Mouse (Mus musculus): ENCODE results near the gene Mmd.

Gene Mmd

DNA sequence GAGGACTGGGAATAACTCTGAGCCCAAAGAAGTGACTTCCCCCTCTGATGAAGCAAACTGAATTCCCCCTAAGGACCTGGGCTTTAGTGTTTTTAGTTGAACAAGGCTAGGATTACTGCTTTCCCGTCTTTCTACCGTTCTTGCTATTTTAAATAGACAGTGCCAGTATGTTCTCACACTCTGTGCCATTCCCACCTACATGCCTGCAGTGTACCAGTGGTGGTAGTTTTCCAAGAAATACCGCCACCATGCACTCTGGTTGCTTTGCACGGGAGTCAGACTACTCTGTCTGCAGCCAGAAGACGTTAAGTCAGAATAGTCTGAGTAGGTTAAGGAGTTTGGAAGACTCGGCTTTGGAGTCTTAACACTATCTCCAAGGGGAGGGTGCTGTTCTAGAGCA is 34.3 kb downstream of the Mmd start:
- no peak for DNase-seq (ENCODE audit: low read depth, low spot score)

DNA sequence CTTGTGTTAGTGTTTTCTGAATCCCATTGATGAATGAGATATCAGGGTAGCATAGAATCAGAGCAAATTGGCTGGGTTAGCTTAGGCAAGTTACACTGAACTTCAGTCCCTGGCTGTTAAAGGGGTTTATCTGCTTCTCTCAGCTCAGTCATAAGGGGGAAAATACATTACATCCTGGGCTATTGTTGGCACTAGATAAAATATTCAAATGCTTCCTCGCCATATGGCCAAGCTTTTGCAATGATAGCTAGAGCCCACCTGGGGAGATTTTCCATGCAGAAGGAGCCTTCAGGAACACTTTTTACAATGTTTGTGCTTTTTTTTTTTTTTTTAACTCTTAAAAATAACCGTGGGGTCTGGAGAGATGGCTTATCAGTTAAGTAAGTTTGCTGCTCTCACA is 34.8 kb downstream of the Mmd start:
- DNase-seq (ENCODE audit: low read depth, low spot score), result no peak

DNA sequence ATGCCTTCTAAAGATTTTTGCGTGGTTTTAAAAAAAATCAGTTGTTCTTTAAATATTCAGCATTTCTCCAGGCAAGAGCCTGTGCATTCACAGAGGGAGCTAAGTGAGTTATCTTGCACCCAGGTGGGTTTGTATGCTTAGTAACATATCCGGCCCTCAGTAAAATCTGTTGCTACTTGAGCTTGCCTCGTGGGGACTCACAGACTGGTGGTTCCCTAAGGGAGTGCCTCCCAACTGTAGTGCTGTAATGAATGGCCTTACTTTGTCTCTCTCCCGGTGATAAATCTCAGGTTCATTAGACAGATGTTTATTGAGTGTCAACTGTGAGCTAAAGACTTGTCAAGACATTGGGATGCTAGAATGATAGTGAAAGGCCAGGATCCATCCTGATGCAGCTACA is 35.4 kb downstream of the Mmd start:
- DNase-seq (ENCODE audit: low read depth, low spot score), result no peak

DNA sequence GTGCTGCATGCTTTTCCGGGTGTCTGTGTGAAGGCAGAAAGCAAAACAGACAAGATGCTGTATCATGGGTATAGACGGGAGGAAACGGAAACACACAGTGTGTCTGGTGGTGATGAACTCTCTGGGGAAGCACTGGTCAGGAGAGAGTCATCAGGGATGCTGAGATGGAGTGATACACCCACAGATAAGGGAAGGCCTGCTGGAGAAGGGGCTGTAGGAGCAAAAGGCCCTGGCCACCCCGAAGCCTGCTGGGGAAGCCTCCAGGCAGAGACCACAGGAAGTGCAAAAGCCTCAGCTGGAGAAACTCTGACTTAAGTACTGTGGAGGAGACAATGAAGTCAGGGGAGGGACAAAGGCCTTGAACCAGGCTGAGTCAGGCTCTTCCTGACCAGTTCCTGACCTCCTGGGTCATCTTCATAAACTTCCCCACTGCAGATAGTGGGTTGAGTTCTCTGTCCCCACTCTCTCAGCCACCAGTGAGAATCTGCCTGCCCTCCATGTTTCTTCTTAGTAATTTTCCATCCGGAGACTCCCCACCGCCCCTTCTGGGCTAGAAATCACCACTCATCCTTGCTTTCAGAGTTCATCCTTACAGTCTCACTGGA is 37.4 kb downstream of the Mmd start:
- DNase-seq (ENCODE audit: low read depth, low spot score), result no peak

DNA sequence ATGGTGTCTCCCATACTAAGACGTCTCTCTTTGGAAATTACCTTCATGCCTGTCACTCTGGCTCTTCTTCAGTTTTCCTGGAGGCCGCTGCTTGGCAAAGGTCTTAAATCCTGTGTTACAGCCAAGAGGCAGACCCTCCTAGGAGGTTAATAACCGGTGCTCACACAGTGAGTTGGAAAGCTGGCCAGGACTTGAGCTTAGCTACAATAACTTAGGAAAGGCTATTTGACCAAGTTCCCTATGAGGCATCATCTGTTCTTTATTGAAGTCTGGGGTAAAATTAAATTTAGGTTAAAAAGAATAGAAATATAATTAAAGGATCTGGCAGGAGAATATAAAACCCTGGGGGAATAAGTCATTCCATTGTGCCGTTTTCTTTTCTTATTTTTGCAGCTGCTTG is 41.9 kb downstream of the Mmd start:
- no peak for DNase-seq (ENCODE audit: low read depth, low spot score)

DNA sequence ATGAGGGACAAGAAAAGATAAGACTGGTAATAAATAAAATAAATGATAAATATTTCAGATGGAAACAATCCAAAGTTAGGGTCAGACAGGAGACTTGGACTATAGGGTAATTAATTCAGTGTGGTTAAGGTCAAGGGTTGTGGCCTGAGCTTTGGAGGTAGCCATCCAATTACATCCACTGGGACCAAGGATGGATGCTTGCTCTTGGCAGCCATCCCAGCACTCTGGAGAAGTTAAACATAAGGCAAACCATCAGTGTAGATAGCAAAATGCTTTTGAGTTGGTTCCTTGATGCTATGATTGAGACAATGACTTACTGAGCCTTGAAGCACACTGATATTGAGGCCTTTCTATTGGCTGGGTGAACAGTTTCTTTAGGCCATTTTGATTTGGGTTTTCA is 43.5 kb downstream of the Mmd start:
- no peak for DNase-seq (ENCODE audit: low read depth, low spot score)

DNA sequence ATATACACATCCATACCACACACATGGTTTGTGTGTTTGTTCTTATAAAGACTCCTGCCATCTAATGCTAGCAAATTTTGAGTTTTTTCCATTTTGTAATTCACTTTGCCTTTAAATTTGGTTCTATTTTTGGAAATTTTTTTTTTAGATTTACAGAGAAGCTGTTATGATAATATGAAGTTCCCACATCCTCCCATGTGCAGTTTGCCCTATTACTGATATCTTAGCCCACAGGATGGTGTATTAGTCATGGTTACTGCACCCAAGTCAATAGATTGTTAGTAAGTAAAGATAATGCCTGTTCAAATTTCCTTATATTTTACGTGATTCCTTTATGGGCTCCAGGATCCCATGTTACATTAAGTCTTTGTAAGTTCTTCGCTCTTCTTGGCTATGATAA is 45.4 kb downstream of the Mmd start:
- no peak for DNase-seq (ENCODE audit: low read depth, low spot score)

DNA sequence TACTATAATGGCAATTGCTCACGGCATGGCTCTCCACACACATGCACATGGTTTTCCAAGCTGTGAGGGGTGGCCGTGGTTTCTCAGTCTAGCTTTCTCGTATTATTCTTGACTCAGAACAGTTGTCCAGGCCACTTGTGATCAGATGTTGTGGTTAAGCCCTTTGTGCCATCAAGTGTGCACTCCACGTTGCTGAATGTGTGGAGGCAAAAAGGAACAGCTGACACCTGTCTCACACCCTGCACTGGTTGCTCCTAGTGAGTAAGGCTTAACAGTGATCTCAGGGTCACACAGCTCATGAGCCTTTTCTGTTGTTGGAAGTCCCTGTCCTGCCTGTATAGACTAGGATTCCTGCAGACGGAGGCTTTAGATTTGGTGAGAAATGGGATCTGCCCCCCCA is 56.8 kb downstream of the Mmd start:
- no peak for DNase-seq (ENCODE audit: low read depth, low spot score)

DNA sequence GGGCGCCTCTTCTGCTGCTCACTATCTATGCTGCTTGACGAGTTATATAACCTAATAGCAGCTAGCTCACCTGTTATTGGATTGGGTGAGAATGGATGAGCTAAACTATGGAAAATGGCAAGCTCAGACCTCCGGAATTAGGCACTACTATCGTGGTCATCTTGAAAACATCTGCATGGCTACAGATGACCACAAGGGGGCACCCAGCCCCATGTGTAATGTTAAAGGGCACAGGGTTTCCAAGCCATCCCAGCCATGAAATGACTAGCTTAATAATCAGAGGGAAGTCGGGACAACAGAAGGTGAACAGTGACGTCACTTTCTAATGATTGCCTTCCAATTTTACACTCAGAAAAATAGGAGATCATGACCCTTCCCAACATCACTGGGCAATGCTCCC is 57.7 kb downstream of the Mmd start:
- DNase-seq (ENCODE audit: low read depth, low spot score), result no peak

DNA sequence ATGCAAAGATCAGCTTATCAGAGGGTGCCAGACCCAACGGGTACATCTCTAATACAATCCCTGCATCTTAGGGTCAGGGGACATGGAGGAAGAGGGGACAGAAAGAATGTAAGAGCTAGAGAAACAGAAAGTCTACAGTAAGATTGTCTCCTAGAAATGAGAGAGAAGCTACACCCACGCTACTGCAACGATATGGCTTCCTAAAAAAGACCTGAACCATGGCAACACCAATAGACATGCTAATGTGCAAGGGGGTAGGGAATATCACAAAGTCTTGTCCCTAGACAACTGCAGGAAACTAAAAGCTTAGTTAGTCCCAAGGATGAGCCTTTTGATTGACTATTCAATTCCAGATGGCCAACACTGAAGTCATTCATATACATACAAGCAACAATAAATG is 65.3 kb downstream of the Mmd start:
- no peak for DNase-seq (ENCODE audit: low read depth, low spot score)

DNA sequence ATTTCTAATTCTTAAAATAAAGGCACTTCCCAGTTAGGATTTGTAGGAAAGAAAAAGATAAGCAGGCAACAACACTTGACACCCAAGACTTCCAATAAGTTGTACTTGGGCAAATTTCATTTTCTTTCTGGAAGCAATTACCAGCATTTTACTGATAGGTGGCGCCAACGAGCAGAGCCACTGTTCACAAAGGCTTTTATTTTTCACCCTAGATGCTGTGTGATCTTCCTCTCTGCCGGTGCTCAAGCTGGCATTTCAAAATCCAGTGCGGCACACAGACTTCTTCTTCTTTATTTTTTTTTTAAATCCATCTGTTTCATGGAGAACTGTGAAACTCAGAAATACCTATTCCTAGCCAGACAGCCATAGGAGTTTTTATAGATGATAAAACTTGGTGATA is 68.2 kb downstream of the Mmd start:
- DNase-seq (ENCODE audit: low read depth, low spot score), result peak; percentile 40

DNA sequence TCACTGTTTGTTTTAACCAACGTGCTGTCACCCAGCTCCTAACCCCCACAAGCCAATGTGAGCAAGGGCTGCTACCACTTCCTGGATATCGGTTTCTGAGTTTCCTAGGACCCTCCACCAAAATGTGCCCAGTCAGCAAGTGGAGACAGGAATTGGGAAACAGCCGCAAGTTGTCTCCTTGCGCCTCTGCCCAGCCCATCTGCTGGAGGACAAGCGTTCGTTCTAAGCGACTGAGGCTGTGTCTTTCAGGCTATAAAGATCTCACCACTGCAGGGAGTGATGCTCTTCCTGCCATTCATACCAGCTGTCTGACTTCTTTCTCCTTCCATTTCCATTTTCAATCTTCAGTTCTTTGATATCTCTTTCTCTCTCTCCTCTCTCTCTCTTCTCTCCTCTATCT is 71.7 kb downstream of the Mmd start:
- no peak for DNase-seq (ENCODE audit: low read depth, low spot score)

DNA sequence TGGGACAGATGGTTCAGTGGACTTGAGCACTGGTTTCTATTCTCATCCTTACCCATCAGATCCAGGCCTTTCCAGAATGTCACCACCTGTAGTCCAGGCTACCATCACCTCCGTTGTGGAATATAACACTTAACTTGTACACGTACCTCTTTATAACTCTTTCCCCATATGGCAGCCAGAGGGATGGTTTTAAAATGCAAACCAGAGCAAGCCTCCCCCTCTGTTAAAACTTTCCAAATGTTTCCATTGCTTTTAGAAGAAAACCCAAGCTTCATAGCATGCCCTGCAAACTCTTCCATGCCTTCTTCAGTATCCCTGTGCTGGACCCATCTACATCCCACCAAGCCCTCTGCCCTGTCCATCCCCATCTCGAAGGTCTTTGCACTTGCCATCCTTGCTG is 75.3 kb downstream of the Mmd start:
- no peak for DNase-seq (ENCODE audit: low read depth, low spot score)

DNA sequence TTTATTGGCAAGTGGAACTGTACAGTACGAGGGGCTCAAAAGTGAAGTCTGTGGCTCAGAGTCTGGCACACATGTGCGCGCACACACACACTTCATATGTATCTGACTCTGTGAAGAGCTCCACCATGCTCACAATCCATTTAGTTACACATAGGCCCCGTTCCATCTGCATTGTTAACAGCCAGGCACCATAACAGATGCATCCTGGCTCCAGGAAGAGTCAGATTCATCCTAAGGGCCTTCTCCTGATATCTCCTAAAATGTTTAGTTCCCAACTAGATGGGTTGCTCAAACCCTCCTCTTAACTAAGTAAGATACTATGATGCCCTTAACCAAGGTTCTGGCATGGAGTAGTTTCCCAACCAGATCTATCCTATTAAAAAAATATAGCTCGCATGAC is 76.9 kb downstream of the Mmd start:
- DNase-seq (ENCODE audit: low read depth, low spot score), result no peak

DNA sequence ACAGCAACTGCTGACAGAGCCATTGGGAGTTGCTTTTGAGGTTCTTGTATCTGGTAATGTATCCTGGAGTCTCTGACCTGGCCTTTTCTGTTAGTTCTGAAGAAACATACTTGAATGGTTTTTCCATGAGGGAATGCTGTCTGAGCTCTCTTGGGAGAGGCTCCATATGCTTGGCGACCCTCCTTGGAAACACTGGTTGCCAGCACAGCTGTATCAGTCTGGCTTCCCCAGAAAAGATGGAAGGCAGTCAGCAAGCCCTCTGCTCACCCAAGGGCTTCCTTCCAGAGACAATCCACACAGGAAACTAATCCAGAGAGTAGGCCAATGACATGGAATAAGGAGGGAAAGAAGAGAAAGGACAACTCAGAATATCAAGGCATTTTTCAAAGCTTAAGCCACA is 77.6 kb downstream of the Mmd start:
- no peak for DNase-seq (ENCODE audit: low read depth, low spot score)

Data from brain, embryonic 18.5 days (tissue).